Mouse (Mus musculus) spleen, adult 2 months (tissue): ENCODE measurements around the gene Clip3. TPM values are rescaled to one million over a fixed set of nuclear protein-coding genes. Genes with fewer than 3 reads are reported as not detected.

Experiments
- DNase-seq, 2 experiments: peaks; one replicate each; pipeline versions ENCODE4 v3.0.0 to v3.0.0-alpha.2; 2012 to 2021; ENCODE audit warnings: low spot score in 2 of 2, low read depth in 1 of 2
- H3K27ac ChIP-seq: fragments of 200-500 bp; 2 replicates; pipeline ENCODE4 v1.5.1; 2012; ENCODE audit warnings: low read length, inconsistent platforms; ENCODE audit not compliant: insufficient read depth
- H3K27me3 ChIP-seq: fragments of 200-500 bp; 2 replicates; pipeline ENCODE4 v1.6.1; 2012; ENCODE audit warnings: mild to moderate bottlenecking, moderate library complexity, low read length, inconsistent platforms; ENCODE audit not compliant: control insufficient read depth, insufficient read depth
- H3K36me3 ChIP-seq: fragments of 200-500 bp; 2 replicates; pipeline ENCODE4 v1.6.1; 2012; ENCODE audit warnings: mild to moderate bottlenecking, low read length, inconsistent platforms; ENCODE audit not compliant: control insufficient read depth, insufficient read depth
- H3K4me1 ChIP-seq: fragments of 200-500 bp; 2 replicates; pipeline ENCODE4 v1.6.1; 2011; ENCODE audit warnings: inconsistent platforms; ENCODE audit not compliant: control insufficient read depth, insufficient read depth, insufficient read length
- H3K4me3 ChIP-seq: fragments of 200-500 bp; 2 replicates; pipeline ENCODE4 v1.5.1; 2011; ENCODE audit warnings: mild to moderate bottlenecking, inconsistent platforms; ENCODE audit not compliant: insufficient read depth, insufficient read length; ENCODE audit errors: extremely low read depth
- CTCF ChIP-seq: fragments of 200-500 bp; IDR thresholded peaks from 2 replicates; pipeline ENCODE4 v1.5.1; 2011; ENCODE audit warnings: mild to moderate bottlenecking, inconsistent platforms; ENCODE audit not compliant: insufficient read depth, insufficient read length, insufficient replicate concordance; ENCODE audit errors: extremely low read depth
- POLR2A ChIP-seq: fragments of 200-500 bp; IDR thresholded peaks from 2 replicates; pipeline ENCODE4 v1.6.1; 2011; ENCODE audit warnings: low read depth, low read length, inconsistent platforms
- WGBS: fragments of 180-500 bp; shearing (Covaris S2); methylation state at CpG from one replicate; pipeline ENCODE4 v1.1.7; 2018; 5-methylcytosine and 5-hydroxymethylcytosine counted together
- polyA plus RNA-seq: library from polyadenylated mRNA; depleted of rRNA; stranded (reverse); fragments of >200 nt; gene quantifications from 2 replicates; pipeline ENCODE4 v1.2.3, GENCODE M21; 2012

The Clip3 gene
- polyA plus RNA-seq, 1 experiment, result 10.0 TPM

DNA sequence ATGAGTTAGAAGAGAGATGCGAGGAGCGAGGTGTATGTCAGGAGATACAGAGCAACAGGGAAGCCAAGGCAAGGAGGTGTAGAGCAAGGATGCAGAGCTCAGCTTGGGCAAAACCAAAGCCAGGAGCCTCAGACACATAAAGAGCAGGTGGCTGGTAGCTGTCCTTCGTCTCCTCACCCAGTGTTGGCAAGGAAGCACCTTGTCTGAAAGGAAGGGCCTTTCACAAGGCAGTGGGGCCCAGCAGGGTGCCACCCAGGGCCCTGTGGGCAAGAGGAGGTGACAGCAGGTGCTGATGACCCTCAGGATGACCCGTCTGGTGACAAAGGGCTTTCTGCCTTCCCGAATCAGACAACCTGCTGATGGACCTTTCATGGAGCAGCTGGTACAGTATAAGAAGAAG lies 43.0 kb downstream of the Clip3 start:
- H3K36me3 ChIP-seq, result no peaks in the 10 kb centered on the region
- H3K27me3 ChIP-seq, result no peaks in the 10 kb centered on the region
- TF ChIP-seq CTCF, result no peak
- no peak for TF ChIP-seq POLR2A
- H3K4me3 ChIP-seq, result no peak overlapping the region
- no peak overlapping the region for H3K27ac ChIP-seq
- WGBS, result 61% methylated on average over 5 of the region's 5 CpGs
- DNase-seq, result no peak
- peaks cover 2% of the 10 kb centered on the region; the same call in 1 of the 2 replicates for H3K4me1 ChIP-seq

DNA sequence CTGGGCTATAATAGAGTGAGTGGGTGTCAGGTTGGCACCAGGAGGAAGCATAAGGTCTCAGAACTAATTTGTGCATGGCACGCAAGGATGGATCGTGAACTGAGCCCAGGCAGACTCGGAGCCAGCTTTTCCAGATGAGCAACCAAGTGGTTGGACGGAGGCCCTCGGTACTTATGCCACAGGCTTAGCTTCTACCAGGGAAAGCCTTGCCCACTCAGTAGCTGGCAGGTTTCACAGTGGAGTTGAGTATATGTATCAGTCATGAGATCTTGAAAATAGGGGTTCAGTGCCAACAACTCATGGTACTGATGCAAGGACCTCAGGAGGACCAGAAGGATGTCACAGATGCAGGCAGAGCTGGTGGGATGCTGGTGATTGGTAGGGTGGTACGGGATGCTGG lies 44.2 kb downstream of the Clip3 start:
- Histone ChIP-seq H3K36me3 (no peaks in the 10 kb centered on the region), H3K27ac (no peak overlapping the region), H3K4me1 (peaks cover 2% of the 10 kb centered on the region; the same call in 1 of the 2 replicates), H3K27me3 (no peaks in the 10 kb centered on the region), H3K4me3 (no peak overlapping the region)
- WGBS, result 82% methylated on average over 6 of the region's 6 CpGs
- TF ChIP-seq CTCF, result no peak
- no peak for TF ChIP-seq POLR2A
- no peak for DNase-seq

DNA sequence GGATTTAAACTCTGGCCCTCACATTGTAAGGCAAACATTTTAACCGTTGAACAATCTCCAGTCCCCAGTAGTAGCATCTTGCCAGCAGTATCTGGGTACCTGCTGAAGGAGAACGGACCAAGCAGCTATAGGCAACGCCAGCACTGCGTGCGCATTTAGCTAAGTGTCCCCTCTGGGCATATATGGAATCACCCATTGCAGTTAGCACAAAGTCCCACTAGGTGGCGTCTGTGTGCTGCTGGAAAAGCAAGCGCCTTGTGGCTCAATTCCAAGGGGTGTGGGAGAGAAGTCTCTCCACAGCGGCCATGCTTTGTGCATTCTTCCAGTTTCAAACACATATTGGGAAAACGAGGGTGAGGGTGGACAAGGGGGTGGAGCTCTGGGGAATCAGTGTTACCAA lies 44.9 kb downstream of the Clip3 start:
- peak; percentile 31 to 46 for DNase-seq
- peak; percentile 38; the same call in 1 of the 2 replicates for TF ChIP-seq CTCF
- TF ChIP-seq POLR2A, result no peak
- no peaks in the 10 kb centered on the region for H3K27me3 ChIP-seq
- WGBS, result 4% methylated on average over 9 of the region's 9 CpGs
- H3K27ac ChIP-seq, result no peak overlapping the region
- H3K4me3 ChIP-seq, result no peak overlapping the region
- no peaks in the 10 kb centered on the region for H3K36me3 ChIP-seq
- peaks cover 2% of the 10 kb centered on the region; the same call in 1 of the 2 replicates for H3K4me1 ChIP-seq

DNA sequence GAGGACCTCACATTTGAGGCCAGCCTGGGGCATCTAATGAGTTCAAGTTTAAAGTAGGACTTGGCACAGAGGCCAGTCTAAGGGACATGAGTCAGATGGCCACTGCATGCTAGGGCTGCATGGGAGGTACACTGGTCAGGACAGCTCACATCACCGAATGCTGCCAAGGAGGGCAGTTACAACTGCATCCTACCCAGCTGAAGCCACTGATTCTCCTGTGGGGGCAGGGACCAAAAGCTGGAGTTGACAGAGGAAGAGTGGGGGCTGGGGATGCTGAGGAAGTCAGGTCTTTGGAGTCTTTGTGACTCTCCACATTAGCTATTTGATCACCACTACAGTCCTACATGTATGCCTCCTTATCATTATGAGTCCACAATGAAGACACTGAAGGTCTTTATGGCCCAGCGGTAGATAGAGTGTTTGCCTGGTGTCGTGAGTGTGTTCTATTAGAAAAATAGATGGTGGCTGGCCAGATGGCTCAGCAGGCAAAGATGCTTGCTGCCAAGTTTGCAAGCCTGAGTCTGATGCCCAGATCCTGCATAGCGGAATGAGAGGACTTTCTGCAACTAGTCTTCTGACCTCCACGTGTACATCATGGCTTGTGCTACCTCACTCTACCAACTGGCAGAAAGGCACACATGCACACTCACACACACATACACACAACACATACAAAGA lies 48.0 kb downstream of the Clip3 start:
- H3K36me3 ChIP-seq, result no peaks in the 10 kb centered on the region
- DNase-seq, result no peak
- 79% methylated on average over 5 of the region's 5 CpGs for WGBS
- TF ChIP-seq POLR2A (no peak), CTCF (no peak)
- no peak overlapping the region for H3K27ac ChIP-seq
- H3K27me3 ChIP-seq, result no peaks in the 10 kb centered on the region
- no peaks in the 10 kb centered on the region for H3K4me1 ChIP-seq
- H3K4me3 ChIP-seq, result no peak overlapping the region

DNA sequence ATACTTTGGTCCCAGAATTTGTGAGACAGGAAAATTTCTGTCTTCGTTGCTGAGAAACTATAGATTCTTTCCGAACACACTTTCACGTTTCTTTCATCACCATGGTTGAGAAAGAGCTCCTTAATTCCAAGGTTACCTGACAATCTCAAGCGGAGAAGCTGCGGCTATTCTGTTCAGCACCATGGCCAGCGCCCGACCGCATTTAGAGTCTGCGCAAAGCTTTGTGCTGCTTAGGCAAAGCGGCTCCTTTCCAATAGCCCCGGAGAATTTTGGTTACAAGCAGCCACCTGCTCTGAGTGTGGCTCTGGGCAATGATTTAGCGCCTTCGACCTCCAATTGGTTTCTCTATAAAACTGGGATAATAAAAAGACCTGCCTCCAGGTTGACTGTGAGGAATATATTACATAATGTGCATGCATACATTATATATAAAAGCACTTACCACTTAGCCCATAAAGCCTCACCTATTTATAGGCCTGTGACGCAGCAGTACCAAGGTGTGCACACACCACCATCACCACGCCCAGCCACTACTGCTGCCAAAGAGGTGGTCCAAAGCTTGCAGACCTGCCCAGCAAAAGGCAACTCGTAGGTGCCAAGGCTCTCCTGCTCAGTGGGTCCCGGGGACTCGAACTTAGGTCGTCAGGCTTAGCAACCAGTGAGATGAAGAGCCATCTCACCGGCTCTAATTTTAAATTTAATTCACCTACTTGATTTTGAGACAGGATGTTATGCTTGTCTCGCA lies 55.3 kb downstream of the Clip3 start:
- Histone ChIP-seq H3K4me1 (no peaks in the 10 kb centered on the region; the same call in 1 of the 2 replicates), H3K36me3 (no peaks in the 10 kb centered on the region), H3K27me3 (no peaks in the 10 kb centered on the region; the same call in 1 of the 2 replicates), H3K27ac (no peak overlapping the region), H3K4me3 (no peak overlapping the region)
- TF ChIP-seq CTCF (no peak), POLR2A (no peak)
- peak; percentile 19 to 42 for DNase-seq
- 25% methylated on average over 21 of the region's 21 CpGs for WGBS

DNA sequence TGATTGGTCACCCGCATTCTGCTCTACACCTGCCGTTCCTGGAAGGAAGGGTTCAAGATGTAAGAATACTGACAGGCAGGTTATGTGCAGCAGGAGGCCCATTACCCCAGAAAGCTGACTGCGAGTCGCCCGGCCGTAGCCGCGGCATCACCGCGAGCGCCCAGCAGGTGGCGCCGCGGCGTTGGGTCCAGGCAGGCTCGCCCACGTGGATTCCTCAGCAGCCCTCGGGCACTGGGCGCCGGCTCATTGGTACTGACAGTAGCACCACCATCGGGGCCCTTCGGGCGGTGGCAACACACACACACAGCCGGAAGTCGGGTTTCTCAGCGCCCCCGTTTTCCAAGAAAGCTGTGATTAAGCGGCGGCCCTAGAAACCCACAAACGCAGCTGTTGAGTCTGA lies 56.3 kb downstream of the Clip3 start:
- DNase-seq, result peak; percentile 39 to 50
- H3K36me3 ChIP-seq, result no peaks in the 10 kb centered on the region
- WGBS, result 2% methylated on average over 30 of the region's 30 CpGs
- H3K4me3 ChIP-seq, result no peak overlapping the region
- TF ChIP-seq POLR2A (no peak), CTCF (peak; percentile 81)
- no peaks in the 10 kb centered on the region; the same call in 1 of the 2 replicates for H3K27me3 ChIP-seq
- H3K27ac ChIP-seq, result no peak overlapping the region
- H3K4me1 ChIP-seq, result no peaks in the 10 kb centered on the region; the same call in 1 of the 2 replicates
